Mouse (Mus musculus) testis, postnatal 14 days (tissue): Measurements from ENCODE around the gene Coro2b.

Experiments
- DNase-seq: peaks from one replicate; pipeline ENCODE4 v3.0.0; 2021; ENCODE audit warnings: low spot score

Gene Coro2b

GRCm38 (mm10) chr9:62536655-62537631 is at the start of gene Coro2b:
Coro2b (minus strand) TSS chr9:62537044.
- peak; percentile 33 for DNase-seq

- no peak for DNase-seq
Measured at GRCm38 (mm10) chr9:62577558-62577957, 40.7 kb upstream of the Coro2b start.

GRCm38 (mm10) chr9:62569121-62569520 is 32.3 kb upstream of the Coro2b start:
- DNase-seq: no peak

GRCm38 (mm10) chr9:62567818-62568217 is 31.0 kb upstream of the Coro2b start:
- no peak for DNase-seq

- no peak for DNase-seq
Measured at GRCm38 (mm10) chr9:62562236-62562635, 25.4 kb upstream of the Coro2b start.

GRCm38 (mm10) chr9:62560432-62560831 is 23.6 kb upstream of the Coro2b start:
- no peak for DNase-seq

GRCm38 (mm10) chr9:62560006-62560405 is 23.2 kb upstream of the Coro2b start:
- DNase-seq: peak; percentile 63

GRCm38 (mm10) chr9:62559446-62559845 is 22.6 kb upstream of the Coro2b start:
- DNase-seq: no peak

GRCm38 (mm10) chr9:62558058-62558457 is 21.2 kb upstream of the Coro2b start:
- no peak for DNase-seq

- DNase-seq: no peak
Measured at GRCm38 (mm10) chr9:62556748-62557147, 19.9 kb upstream of the Coro2b start.

- DNase-seq: no peak
Measured at GRCm38 (mm10) chr9:62555258-62555856, 18.5 kb upstream of the Coro2b start.

- no peak for DNase-seq
Measured at GRCm38 (mm10) chr9:62554606-62555005, 17.8 kb upstream of the Coro2b start.

- peak; percentile 50 for DNase-seq
Measured at GRCm38 (mm10) chr9:62553366-62553940, 16.6 kb upstream of the Coro2b start.

- DNase-seq: no peak
Measured at GRCm38 (mm10) chr9:62551531-62551930, 14.7 kb upstream of the Coro2b start.

- DNase-seq: no peak
Measured at GRCm38 (mm10) chr9:62550661-62551093, 13.8 kb upstream of the Coro2b start.

- peak; percentile 81 for DNase-seq
Measured at GRCm38 (mm10) chr9:62549809-62550208, 13.0 kb upstream of the Coro2b start.

GRCm38 (mm10) chr9:62547476-62547875 is 10.6 kb upstream of the Coro2b start:
- no peak for DNase-seq

GRCm38 (mm10) chr9:62544856-62545255 is 8.0 kb upstream of the Coro2b start:
- no peak for DNase-seq

- DNase-seq: no peak
Measured at GRCm38 (mm10) chr9:62543878-62544277, 7.0 kb upstream of the Coro2b start.

- no peak for DNase-seq
Measured at GRCm38 (mm10) chr9:62541606-62542005, 4.8 kb upstream of the Coro2b start.

- DNase-seq: no peak
Measured at GRCm38 (mm10) chr9:62541182-62541581, 4.3 kb upstream of the Coro2b start.

- no peak for DNase-seq
Measured at GRCm38 (mm10) chr9:62540736-62541135, 3.9 kb upstream of the Coro2b start.

- no peak for DNase-seq
Measured at GRCm38 (mm10) chr9:62540166-62540565, 3.3 kb upstream of the Coro2b start.
